Mouse (Mus musculus): Measurements from ENCODE around the gene Map3k1.
A peak's percentile ranks its signal among the peaks of the same experiment; 100 is the strongest.

Gene Map3k1

DNA sequence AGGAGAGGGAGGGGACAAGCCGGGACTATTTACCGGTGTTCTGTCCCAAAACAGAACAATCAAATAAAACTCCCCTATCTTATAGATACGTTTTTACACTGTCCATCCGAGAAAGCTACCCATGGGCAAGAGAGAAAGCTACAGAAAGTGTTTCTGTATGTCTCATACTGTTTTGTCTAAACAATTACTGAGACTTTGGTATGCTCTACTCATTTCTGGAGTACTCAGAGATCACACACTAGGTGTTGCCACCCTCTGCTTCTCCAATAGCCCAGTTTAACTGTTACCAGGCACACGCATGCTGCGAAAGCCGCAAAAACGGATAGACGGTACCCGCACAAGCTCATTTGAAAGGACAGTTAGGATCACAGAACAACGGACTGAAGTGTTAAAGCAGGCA lies 17.2 kb downstream of the Map3k1 start:
- DNase-seq (ENCODE audit: low read depth, low spot score) = no peak

DNA sequence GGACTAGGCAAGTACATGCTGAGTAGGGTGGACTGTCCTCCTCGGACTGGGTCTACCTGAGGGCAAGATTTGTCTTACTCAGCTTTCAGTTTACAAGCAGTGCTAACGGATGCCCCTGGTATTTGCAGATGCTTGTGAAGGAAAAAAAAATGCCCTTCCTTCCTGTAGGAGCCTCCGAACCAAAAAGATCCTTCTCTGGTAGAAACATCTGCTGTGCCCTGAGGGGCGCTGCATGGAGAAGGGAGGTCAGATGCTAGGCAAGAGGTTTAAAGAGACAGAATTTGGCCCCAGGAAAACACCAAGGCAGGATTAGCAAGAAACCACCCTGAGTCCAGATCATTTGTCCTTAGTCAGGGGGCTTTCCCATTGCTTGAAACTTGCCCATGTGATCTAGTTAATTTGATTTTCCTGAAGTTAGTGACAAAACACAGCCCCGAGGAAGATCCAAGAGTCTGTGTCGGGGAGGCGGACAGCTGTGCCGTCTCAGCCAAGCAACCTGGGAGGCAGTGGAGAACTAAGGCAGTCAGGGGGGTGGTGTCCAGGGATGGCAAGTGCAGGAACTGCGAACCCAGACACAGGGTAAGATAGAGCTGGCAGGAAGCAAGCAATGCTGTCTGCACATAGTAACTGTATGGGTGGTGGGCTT lies 19.2 kb downstream of the Map3k1 start:
- no peak for DNase-seq (ENCODE audit: low read depth, low spot score)

DNA sequence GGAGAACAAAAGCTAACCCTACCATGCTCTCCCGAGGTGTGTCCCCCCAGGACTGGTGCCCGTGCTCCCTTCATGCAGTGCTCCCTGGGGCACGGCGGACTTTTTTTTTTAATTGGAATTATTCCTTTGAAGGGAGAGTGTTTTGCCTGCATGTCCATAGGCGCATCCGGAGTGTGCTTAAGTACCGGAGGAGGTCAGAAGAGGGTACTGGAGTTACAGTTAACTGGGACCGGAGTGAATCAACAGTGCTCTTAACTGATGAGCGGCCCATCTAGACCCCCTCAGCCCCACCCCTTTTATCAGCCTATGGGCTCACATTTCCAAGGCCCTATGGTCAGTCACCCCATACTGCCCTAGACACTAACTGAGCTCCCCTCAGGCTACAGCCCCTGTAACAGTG lies 19.9 kb downstream of the Map3k1 start:
- no peak for DNase-seq (ENCODE audit: low read depth, low spot score)

DNA sequence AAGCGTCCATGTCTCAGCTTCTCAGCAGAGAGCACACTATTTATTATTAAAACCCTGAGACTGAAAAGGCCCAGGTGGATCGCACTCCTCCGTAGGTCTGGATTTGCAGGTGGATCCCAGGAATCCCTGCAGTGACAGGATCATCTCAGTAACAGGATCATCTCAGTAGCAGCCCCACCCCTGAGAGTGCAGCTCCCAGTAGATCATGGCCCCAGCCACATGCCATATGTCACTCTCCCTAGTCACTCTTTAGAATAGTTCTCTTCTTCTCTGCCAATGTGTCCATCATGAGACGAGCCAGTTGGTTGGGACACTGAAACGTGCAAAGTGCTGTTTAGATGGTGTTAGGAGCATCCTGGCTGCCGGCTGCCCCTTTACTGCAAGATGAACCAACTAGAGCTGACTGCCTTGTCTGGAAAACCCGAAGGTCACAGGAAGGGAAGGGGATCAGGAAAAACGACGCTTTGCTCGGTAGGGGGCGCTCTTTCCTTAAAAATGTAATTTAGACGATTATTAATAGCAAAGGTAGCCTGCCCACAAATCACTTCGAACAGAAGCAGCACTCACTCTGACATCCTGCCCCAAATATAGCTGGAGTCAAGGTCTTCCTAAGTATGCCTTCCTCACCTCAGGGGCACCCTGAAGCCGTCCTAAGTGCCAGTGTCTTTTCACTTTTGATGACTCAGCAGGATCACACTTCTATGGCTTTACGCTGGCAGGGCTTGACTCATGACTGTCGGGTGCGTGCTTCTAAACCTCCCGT lies 20.8 kb downstream of the Map3k1 start:
- peak; percentile 71 for DNase-seq (ENCODE audit: low read depth, low spot score)

DNA sequence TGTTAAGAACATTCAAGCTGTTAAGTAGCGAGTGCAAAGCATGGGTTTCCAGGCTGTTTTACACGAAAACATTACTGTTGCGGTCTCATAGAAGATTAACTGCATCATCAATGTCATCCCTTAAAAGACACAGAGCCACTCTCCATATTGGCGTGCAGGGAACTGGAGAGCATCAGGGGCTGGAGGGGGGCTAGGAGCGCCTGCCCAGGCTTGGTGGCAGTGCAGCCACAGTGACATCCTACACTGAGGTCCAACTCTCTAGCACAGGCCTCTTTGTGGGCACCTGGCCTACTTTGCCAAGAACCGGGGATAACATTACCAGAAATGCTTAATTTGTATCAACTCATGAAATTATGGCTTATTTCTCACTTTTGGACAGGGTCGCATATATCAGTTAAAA lies 22.2 kb downstream of the Map3k1 start:
- DNase-seq (ENCODE audit: low read depth, low spot score) = no peak

DNA sequence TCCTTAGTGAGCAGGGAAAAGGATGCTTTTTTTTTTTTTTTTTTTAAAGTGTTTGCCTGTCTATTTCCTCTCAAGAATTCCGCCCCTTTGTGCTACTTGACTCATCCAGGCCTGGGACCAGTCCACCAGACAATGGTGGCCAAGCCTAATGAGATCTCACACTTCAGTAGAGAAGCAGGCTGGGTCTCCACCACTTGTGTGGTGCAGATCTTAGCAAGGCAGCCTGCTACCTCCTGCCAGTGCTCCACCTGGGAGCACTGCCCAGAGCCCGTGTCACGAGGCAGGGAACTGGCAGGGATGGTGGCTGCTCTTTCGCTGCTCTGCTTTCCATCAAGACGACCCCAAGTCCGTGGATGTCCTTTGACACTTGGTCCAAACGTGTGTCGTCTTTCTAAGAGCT lies 25.3 kb downstream of the Map3k1 start:
- DNase-seq (ENCODE audit: low read depth, low spot score) = no peak

DNA sequence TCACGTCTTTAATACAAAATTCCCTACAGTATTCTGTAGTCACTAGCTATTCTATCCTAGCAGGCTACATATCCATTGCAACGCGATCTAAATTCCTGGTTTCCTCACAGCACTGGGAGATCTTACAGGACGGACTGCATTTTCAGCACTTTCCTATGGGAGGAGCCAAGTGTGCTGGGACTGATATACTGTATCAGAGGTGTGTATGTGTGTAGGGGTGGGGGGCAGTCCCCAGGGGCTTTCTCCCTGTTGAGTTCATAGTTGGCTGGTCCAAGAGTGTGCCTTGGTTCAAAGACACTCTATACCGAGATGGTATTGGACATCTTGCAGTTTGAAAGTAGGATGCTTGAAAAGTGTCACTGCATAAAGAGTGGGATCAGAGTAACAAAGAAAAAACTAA lies 29.3 kb downstream of the Map3k1 start:
- DNase-seq (ENCODE audit: low read depth, low spot score) = no peak

DNA sequence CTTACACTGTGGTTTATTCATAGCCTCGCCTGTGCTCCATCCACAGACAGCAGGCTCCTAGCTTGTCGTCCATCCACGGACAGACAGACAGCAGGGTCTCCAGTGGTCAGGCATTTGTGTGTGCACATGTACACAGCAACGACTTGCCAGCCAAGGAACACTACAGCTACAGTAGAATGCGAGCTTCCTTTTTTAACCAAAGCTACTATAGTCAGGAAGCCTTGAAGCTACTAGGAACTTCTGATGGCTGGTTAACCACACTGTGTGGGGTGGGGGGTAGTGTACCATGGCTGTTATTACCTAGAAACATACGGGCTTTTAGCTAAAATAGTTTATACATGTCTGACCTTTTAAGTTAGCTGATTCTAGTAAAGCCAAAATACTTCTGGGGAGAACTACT lies 30.2 kb downstream of the Map3k1 start:
- no peak for DNase-seq (ENCODE audit: low read depth, low spot score)

DNA sequence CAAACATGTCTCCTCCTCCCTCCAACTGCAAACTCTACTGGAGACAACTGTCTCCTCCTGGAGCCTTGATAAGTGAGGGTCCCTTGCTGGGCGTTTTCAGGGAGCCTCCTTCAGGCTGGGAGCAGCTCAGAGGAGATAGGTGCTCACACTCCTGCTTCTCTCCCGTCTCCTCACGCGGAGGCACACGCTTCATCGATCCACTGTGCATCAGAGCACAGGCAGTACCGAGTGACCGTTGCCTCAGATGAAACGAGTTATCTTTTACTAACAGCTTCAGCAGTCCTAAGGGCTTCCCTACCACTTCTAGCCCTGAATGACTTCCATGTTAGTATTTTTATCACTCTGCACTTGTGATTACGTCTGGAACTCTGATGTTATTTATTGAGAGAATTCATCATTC lies 30.9 kb downstream of the Map3k1 start:
- DNase-seq (ENCODE audit: low read depth, low spot score) = no peak

DNA sequence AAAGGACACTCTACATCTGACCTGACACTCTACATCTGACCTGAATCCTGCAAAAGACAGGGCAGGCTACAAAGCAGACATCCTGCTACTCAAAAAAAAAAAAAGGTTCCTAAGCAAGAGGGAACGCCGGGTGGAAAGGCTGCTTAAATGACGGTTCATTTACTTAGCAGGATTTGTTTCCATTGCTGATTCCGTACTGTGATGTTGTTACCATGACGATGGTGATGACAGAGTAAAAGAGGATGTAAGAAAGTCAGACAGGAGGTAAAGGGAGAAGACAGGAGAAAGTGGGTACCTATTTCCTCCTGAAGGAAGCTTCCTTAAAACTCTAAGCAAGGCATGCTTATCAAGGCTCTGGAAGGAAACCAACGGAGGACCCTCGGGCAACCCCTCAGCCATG lies 31.6 kb downstream of the Map3k1 start:
- DNase-seq (ENCODE audit: low read depth, low spot score) = no peak

DNA sequence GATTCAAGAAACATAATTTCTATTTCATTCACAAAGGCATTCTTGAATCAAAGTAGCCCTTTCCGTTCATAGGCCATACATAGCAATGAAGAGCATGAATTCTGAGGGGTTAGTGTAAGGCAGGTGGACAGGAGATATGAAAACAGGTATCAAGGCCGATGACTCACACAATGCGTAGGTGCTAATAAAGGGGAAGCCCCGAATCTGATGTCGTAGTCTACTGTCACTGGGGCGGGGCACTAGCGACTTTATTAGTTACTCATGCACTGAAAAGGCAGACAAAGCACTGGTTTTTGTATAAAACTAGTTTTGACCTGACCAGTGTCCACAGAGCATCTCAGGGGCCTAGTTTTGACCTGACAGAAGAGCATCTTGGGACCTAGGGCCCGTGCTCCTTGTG lies 36.7 kb downstream of the Map3k1 start:
- DNase-seq (ENCODE audit: low read depth, low spot score) = no peak

DNA sequence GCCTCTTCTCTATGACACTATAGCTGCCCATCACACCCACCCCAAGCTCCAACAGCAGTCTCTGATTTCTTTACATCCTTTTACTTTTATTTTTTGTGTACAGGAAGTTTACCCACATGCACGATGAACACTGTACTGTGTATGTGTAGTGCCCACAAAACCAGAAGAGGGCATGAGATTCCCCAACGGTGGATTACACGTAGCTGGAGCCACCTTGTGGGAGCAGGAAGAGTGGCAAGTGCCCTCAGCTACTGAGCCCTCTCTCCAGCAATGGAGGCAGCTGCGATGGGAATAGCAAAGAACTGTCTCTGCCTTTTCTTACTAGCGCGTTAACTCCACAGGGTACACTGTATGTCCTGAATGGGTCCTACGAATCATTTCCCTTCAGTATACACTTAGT lies 37.6 kb downstream of the Map3k1 start:
- peak; percentile 85 for DNase-seq (ENCODE audit: low read depth, low spot score)

DNA sequence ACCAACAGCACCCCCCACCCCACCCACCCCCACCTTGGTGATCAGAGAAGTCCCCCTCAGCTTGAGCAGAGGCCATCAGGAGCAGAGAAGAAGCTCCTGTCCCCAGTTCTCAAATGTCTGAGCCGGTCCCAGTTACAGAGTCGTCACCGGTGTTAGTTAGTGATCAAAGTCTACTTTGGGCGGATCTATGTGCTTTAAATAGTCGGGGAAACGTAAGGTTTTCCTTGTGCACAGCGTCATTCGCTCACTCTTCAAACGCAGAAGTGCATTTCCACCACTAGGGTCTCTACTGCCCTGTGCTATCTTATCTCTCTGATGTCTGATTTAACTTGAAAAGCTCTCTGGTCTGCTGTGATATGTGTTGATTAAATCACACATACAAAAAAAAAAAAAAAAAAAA lies 38.0 kb downstream of the Map3k1 start:
- DNase-seq (ENCODE audit: low read depth, low spot score) = no peak

DNA sequence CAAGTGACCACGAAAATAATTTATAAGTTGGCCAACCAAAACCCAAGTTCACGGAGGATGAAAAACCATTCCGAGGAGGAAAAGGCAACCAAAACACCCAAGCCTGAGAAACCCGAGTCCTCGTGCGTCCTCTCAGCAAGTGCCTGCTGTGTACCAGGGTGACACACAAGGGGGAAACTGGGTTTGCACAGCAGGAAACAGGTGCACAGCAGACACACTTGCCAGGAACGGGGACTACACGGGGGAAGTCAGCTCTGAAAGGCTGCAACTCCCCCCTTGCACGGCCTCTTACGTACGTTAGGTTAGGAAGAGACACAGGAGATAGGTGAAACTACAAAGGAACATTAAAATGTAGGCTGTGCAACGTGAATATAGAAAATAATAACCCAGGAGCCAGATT lies 46.3 kb downstream of the Map3k1 start:
- DNase-seq (ENCODE audit: low read depth, low spot score) = no peak

DNA sequence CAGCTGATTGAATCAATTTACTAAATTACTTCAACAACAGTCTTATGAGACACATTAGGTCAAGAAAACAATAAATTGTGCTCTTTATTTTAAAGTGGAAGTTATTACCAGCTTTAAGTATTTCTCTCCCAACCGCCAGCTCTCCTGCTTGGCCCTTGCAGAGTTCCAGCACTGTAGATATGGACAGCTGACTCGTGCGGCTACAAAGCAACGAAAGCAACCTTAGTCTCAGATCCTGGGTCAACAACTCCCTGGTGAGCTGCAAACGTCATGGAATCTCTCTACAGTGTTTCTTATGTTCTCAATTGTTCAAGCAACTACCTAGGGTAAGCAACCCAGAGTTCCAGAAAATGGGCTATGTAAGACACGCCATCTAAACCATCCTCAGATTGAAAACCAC lies 51.8 kb downstream of the Map3k1 start:
- no peak for DNase-seq (ENCODE audit: low read depth, low spot score)

DNA sequence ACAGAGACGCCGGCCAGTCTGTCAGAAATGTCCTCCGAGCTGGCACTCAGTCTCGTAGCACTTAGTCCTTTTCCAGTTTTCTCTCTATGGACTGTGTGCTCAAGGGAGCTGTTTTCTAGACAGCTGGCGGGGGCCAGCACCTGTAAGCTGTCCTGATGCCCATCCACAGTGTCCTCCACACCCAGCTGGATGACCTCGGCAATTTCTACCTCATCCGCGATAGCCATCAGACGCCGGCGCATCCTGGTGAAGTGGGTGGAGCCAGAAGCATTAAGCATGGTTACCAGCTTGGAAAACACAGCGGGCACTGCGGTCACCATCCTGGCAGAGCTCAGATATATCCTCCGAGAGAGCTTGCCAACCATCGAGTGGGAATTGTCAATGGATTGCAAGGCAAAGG lies 52.9 kb downstream of the Map3k1 start:
- no peak for DNase-seq (ENCODE audit: low read depth, low spot score)

DNA sequence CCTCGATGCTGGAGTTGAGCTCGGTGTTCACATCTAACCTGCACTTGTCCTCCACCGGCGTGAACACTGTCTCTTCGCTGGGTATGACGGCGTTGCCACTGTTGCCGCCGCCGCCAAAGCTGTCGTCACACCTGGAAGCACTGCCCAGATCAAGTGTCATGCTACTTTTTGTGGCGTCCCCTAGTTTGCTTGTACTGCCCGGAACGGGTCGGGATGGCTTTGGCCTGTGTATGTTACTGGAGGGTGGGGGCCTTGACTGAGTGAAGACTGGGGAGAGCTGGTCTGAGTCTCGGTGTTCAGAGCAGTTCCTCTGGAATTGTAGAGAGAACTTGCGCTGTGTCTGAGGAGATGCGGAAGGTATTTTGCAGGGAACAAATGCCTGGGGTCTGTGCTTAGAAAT lies 53.4 kb downstream of the Map3k1 start:
- DNase-seq (ENCODE audit: low read depth, low spot score) = no peak

DNA sequence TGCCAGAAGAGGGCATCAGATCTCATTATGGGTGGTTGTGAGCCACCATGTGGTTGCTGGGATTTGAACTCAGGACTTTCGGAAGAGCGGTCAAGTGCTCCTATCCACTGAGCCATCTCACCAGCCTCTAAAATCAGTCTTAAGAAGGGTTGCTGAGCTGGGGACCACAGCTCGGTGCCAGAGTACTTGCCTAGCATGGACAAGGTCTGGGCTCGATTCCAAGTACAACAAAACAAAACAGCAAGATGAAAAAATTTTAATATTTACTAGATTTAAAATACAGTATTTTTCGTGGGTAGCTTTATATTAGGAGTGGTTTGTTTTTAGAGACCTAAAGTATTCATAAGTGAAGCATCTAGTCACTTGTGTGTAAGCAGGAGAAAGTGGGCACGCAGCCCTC lies 55.5 kb downstream of the Map3k1 start:
- no peak for DNase-seq (ENCODE audit: low read depth, low spot score)

DNA sequence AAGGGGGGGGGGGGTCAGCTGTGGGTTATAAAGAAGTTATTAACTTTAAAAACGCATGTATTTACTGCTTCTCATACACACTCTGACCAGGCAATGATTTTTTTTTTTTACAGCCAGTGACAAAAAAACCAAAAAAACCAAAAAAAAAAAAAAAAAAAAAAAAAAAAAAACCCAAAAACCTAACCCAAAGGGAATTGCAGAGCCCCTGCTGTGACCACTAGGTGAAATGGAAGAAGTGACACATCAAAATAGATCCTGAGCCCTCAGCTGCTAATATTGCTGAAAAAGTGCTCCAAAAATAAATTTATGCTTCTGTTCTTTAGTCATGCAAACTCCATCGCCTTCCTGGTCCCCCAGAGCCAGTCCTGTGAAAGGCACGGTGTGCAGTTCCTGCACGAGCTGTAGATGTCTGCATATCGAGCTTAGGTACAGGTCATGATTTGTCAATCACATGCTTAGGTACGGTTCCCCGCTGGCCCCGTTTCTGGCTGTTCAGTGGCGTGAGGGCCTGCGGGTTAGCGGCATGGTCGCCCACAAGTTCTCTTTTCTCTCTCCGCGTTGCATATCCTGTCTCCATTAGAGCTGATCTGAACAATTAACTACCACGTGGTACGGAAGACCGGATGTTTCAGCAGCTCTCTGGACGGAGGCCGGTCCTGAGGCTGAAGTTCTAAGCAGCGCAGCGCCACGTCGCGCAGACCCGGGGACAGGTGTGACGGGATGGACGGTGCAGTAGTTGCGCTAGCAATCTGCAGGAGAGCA lies 60.3 kb downstream of the Map3k1 start:
- peak; percentile 61 for DNase-seq (ENCODE audit: low read depth, low spot score)

DNA sequence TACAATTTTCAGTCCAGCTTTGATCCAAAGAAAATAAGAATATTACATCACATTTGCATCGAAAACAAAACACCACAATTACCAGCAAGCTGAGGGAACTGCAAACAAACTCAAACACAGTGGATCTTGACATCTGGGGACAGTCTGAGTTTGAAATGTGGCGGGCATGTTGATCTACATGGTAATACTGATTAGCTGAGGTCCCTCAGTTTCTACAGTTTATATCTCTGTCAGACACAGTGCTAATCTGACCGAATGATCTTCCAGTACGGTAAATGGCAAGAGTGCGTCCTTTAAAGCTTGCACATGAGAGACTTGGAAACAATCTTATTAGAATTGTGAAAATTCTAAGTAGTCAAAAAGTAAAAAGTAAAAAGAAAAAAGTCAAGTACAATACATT lies 62.0 kb downstream of the Map3k1 start:
- DNase-seq (ENCODE audit: low read depth, low spot score) = no peak

DNA sequence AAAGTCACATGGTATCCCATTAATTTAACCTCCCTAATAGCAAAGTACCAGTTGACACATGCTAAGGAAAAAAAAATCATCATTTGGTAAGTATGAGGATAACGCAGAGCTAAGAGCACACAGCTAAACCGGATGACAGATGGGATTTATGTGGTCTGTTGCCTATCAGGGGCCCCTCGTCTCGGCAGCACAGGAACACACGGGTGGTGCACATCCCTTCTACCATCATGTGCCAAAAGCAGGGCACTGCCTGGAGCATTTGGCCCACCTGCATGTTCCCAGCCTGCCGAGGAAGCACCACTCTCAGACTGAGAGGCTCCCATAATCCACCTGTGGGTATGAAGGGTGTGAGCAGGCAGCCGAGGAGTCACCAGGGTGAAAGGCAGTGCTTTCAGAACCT lies 63.6 kb downstream of the Map3k1 start:
- no peak for DNase-seq (ENCODE audit: low read depth, low spot score)

DNA sequence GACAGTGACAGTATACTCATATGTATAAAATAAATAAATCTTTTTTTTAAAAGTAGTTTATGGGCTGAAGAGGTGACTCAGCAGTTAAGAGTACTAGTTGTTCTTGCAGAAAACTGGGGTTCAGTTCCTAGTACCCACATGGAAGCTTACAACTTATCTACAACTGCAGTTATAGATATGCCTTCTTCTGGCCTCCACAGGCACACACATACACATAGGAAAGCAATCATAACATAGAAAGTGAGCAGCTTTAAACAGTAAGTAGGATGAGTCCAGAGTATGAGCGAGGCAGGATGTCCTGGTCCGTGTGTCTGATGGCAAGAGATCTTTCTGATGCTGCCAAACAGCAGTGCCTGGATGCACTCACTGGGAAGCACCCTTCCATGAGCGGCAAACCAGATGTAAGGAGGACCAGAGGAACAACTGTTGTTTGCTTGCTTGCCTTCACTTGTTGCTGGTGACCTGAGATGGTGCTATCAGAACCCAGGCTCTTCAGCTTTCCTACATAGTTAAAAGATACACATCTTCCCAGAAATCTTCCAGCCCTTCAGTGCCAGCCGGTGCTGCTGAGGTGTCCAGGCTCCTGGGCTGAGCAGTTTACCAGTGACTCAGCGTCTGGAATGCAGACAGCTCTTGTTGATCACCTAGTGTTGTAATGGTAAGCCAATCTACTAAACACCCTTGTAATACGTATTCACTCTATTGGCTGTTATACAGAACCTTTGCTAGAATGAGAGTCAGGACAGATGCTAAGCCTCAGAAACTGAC lies 64.4 kb downstream of the Map3k1 start:
- no peak for DNase-seq (ENCODE audit: low read depth, low spot score)

Data from ES-CJ7 (cell line).